Mouse (Mus musculus) liver, adult 2 months (tissue): ENCODE data around the gene Pde7b. TPM values are rescaled to one million over a fixed set of nuclear protein-coding genes. Genes with fewer than 3 reads are reported as not detected.

Source experiments
- DNase-seq: peaks from one replicate; pipeline ENCODE4 v3.0.0-alpha.2; 2011; ENCODE audit warnings: low read depth, low spot score; ENCODE audit errors: extremely low read depth
- H3K27ac ChIP-seq: fragments of 200-500 bp; replicated peaks from 2 replicates; pipeline ENCODE4 v1.5.1; 2012; ENCODE audit warnings: low read depth, mild to moderate bottlenecking, control low read depth, inconsistent platforms, low read length; ENCODE audit not compliant: insufficient read depth
- H3K27me3 ChIP-seq: fragments of 200-500 bp; 2 replicates; pipeline ENCODE4 v1.6.1; 2012; ENCODE audit warnings: mild to moderate bottlenecking, moderate library complexity, low read length, inconsistent platforms; ENCODE audit not compliant: control insufficient read depth, insufficient read depth
- H3K36me3 ChIP-seq: fragments of 200-500 bp; 2 replicates; pipeline ENCODE4 v1.6.1; 2012; ENCODE audit warnings: low read length, inconsistent platforms; ENCODE audit not compliant: control insufficient read depth, insufficient read depth
- H3K4me1 ChIP-seq: fragments of 200-500 bp; 2 replicates; pipeline ENCODE4 v1.6.1; 2011; ENCODE audit warnings: low read length; ENCODE audit not compliant: control insufficient read depth, insufficient read depth
- H3K4me3 ChIP-seq: fragments of 200-500 bp; 2 replicates; pipeline ENCODE4 v1.5.1; 2011; ENCODE audit warnings: low read depth, mild to moderate bottlenecking, control low read depth, low read length, moderate library complexity; ENCODE audit not compliant: insufficient read depth
- H3K79me2 ChIP-seq: fragments of 200-500 bp; 2 replicates; pipeline ENCODE4 v1.6.1; 2012; ENCODE audit warnings: inconsistent platforms, mild to moderate bottlenecking, low read length, moderate library complexity; ENCODE audit not compliant: control insufficient read depth, insufficient read depth
- H3K9ac ChIP-seq: fragments of 200-500 bp; 2 replicates; pipeline ENCODE4 v1.6.1; 2012; ENCODE audit warnings: low read depth, mild to moderate bottlenecking, control low read depth, inconsistent platforms, low read length
- CTCF ChIP-seq: fragments of 200-500 bp; IDR thresholded peaks from 2 replicates; pipeline ENCODE4 v1.5.1; 2011; ENCODE audit warnings: low read depth, low read length, control low read depth
- POLR2A ChIP-seq: fragments of 200-500 bp; IDR thresholded peaks from 2 replicates; pipeline ENCODE4 v1.6.1; 2011; ENCODE audit warnings: low read length, control low read depth; ENCODE audit not compliant: insufficient read depth; ENCODE audit errors: extremely low read depth
- WGBS: fragments of 180-500 bp; shearing (Covaris S2); methylation state at CpG from one replicate; pipeline ENCODE4 v1.1.7; 2018; 5-methylcytosine and 5-hydroxymethylcytosine counted together
- polyA plus RNA-seq: library from polyadenylated mRNA; depleted of rRNA; stranded (reverse); fragments of >200 nt; gene quantifications from 2 replicates; pipeline ENCODE4 v1.2.3, GENCODE M21; 2012
- total RNA-seq: library from RNA; depleted of rRNA; stranded (reverse); fragments of >200 nt; gene quantifications from 2 replicates; pipeline ENCODE4 v1.2.3, GENCODE M21; 2014

Pde7b gene
- total and polyA plus RNA-seq, 2 experiments = 3.1 to 7.9 TPM

GRCm38 (mm10) chr10:20492216-20492964 lies 232.5 kb downstream of the Pde7b start:
- peaks cover 13% of the 10 kb centered on the region; the same call in 1 of the 2 replicates for H3K4me1 ChIP-seq
- H3K79me2 ChIP-seq = no peaks in the 10 kb centered on the region
- H3K27ac ChIP-seq = peak overlapping the region; percentile 49
- H3K9ac ChIP-seq = no peak overlapping the region
- H3K4me3 ChIP-seq = no peak overlapping the region
- H3K36me3 ChIP-seq = no peaks in the 10 kb centered on the region
- H3K27me3 ChIP-seq = no peaks in the 10 kb centered on the region
- 72% methylated on average over 11 of the region's 11 CpGs for WGBS
- TF ChIP-seq POLR2A (no peak), CTCF (no peak)
- no peak for DNase-seq

GRCm38 (mm10) chr10:20490775-20491174 lies 234.1 kb downstream of the Pde7b start:
- H3K79me2 ChIP-seq = no peaks in the 10 kb centered on the region
- DNase-seq = no peak
- no peak overlapping the region for H3K27ac ChIP-seq
- TF ChIP-seq POLR2A (no peak), CTCF (no peak)
- WGBS = 43% methylated on average over 1 of the region's 1 CpGs
- no peak overlapping the region for H3K9ac ChIP-seq
- H3K36me3 ChIP-seq = no peaks in the 10 kb centered on the region
- peaks cover 17% of the 10 kb centered on the region for H3K4me1 ChIP-seq
- H3K27me3 ChIP-seq = no peaks in the 10 kb centered on the region
- no peak overlapping the region for H3K4me3 ChIP-seq

GRCm38 (mm10) chr10:20490281-20490680 lies 234.6 kb downstream of the Pde7b start:
- TF ChIP-seq POLR2A (no peak), CTCF (no peak)
- Histone ChIP-seq H3K27ac (no peak overlapping the region), H3K27me3 (no peaks in the 10 kb centered on the region), H3K79me2 (no peaks in the 10 kb centered on the region), H3K4me1 (peaks cover 19% of the 10 kb centered on the region), H3K36me3 (no peaks in the 10 kb centered on the region), H3K9ac (no peak overlapping the region), H3K4me3 (no peak overlapping the region)
- no peak for DNase-seq
- 90% methylated on average over 8 of the region's 8 CpGs for WGBS

- Histone ChIP-seq H3K4me3 (no peak overlapping the region), H3K36me3 (no peaks in the 10 kb centered on the region), H3K27ac (peak overlapping the region; percentile 59), H3K4me1 (peaks cover 18% of the 10 kb centered on the region), H3K79me2 (no peaks in the 10 kb centered on the region), H3K9ac (peak overlapping the region; percentile 6; the same call in 1 of the 2 replicates), H3K27me3 (no peaks in the 10 kb centered on the region)
- 48% methylated on average over 19 of the region's 19 CpGs for WGBS
- no peak for TF ChIP-seq CTCF
- no peak for TF ChIP-seq POLR2A
- DNase-seq = peak; percentile 90
Observed at GRCm38 (mm10) chr10:20486461-20487253, 238.2 kb downstream of the Pde7b start.

GRCm38 (mm10) chr10:20485816-20486215 lies 239.1 kb downstream of the Pde7b start:
- H3K27ac ChIP-seq = peak overlapping the region; percentile 59
- H3K79me2 ChIP-seq = no peaks in the 10 kb centered on the region
- no peaks in the 10 kb centered on the region for H3K36me3 ChIP-seq
- DNase-seq = no peak
- H3K9ac ChIP-seq = no peak overlapping the region
- WGBS = 73% methylated on average over 3 of the region's 3 CpGs
- TF ChIP-seq CTCF (no peak), POLR2A (no peak)
- no peak overlapping the region for H3K4me3 ChIP-seq
- peaks cover 16% of the 10 kb centered on the region for H3K4me1 ChIP-seq
- H3K27me3 ChIP-seq = no peaks in the 10 kb centered on the region

- Histone ChIP-seq H3K4me3 (no peak overlapping the region), H3K9ac (no peak overlapping the region), H3K4me1 (peaks cover 10% of the 10 kb centered on the region), H3K79me2 (no peaks in the 10 kb centered on the region), H3K36me3 (no peaks in the 10 kb centered on the region), H3K27ac (no peak overlapping the region), H3K27me3 (no peaks in the 10 kb centered on the region)
- TF ChIP-seq CTCF (no peak), POLR2A (no peak)
- DNase-seq = no peak
- WGBS = 53% methylated on average over 8 of the region's 8 CpGs
Observed at GRCm38 (mm10) chr10:20479481-20479880, 245.4 kb downstream of the Pde7b start.
